Mouse (Mus musculus): ENCODE data around the gene Dlg1.

The Dlg1 gene

DNA sequence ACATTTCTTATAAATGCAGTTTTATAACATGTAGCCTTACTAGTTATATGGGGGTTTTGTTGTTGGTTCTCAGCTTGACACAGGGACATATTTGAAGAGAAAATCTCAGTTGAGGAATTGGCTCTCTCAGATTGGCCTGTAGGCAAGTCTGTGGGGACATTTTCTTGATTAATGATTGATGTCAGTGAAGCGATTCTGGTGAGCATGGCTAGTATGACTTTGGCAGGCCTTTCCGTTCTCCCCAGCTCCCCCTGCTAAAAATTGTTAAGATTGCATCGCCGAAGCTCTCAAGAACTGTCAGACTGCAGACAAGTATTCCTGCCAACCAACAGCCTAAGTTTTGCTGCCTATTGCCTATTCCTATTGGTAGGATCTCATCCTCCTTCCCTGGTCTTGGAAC, 73.8 kb downstream of the Dlg1 start:
- in situ Hi-C loops (cut with MboI), result no loop called here

DNA sequence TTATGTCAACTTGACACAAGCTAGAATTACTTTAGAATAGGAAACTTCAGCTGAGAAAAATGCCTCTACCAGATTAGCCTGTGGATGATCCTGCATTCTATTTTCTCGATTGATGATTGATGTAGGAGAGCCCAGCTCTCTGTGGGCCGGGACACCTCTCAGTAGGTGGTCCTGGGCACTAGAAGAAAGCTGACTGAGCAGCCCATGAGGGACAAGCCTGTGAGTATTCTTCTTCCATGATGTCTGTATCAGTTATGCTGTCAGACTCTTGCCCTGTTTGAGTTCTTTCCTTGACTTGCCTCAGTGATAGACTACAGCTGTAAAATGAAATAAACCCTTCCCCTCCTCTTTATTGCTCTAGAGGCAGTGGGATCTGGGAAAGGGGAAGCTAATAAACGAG, 74.5 kb downstream of the Dlg1 start:
- in situ Hi-C loops (cut with MboI), result no loop called here

DNA sequence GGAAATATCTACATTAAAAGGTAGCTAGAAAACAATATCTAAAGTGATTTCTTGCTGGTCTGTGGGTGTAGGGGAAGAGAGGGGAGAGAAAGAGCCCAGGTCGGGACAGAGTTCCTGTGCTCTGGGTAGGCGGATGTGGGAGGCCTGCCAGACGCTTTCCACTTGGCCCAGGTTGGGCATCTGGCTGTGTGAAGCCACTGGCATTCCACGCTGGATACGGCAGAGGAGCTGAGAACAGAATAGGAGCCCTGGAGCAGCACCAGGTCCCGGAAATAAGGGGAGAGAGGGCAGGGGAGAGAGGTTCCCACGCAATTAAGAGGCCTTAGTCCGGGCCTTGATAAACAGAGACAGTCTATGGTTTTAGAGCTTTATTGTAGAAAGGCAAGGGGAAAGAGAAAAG, 77.0 kb downstream of the Dlg1 start:
- in situ Hi-C loops (cut with MboI), result no loop called here

DNA sequence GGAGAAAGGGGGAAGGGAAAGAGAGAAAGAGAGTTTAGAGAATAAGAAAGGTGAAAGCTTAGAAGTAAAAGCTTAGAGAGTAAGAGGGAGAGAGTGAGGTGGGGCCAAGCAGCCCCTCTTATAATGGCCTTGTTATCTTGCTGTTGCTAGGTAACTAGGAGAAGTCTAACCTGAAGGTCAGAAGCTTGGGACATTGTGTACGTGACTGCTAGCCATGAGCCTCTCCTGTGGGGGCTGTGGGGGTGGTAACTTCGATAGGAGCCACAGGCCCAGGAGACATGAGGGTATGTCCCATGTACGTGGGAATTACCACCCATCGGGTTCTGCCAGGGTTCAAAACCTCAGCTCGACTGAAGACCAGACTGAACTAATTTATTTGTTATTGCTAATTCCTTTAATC, 77.5 kb downstream of the Dlg1 start:
- in situ Hi-C loops (cut with MboI), result no loop called here

DNA sequence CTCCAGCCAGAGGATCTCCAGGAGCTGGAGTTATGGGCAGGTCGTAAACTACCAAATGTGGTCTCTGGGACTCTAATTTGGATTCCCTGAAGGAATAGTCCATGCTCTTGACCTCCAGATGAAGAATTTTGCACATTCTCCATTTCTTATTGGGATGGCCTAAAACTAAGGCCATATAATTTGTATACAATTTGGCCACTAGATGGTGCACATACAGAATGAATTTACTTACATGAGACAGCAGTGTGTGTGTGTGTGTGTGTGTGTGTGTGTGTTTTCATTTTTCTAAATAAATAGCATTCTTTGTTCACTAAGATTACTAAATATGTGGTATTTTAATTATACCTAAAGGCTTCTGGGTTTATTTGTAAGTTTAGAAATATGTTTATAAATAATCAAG, 87.3 kb downstream of the Dlg1 start:
- in situ Hi-C loops (cut with MboI), result no loop called here

DNA sequence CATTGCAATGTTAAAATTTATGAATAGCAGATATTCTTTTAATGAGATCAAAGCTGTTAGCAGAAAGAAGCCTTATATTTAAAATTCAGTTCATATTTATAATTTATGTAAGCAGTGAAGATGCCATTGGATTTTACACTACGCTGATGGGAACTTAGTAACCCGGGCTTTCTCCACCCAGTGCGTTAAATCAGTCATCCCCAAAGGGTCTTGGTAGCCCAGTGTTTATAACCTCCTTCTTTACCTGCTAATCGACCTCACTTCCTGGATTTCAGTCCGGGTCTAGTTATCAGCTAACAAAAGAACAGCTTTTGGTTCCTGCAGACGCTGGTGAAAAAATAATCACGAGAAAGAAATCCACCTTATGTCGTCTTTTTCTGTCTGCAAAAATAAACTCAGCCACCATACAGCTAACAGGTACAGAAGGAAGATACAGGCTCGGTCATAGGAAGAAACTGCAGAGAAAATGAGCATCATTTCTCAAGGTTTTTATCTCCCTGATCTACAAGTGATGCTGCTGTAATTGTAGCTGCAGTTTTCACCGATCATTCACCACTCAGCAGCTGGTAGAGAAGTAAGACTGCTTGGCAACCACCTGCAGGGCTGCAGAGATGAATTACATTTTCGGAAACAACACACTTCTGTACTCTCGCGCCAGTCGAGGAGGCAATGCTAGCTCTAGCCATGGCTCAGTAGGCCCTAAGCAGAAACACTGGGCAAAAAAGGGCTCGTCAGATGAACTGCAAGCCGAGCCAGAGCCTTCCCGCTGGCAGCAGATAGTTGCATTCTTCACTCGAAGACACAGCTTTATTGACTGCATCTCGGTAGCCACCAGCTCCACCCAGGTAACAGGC, 91.2 kb downstream of the Dlg1 start:
- in situ Hi-C loops (cut with MboI), result no loop called here

DNA sequence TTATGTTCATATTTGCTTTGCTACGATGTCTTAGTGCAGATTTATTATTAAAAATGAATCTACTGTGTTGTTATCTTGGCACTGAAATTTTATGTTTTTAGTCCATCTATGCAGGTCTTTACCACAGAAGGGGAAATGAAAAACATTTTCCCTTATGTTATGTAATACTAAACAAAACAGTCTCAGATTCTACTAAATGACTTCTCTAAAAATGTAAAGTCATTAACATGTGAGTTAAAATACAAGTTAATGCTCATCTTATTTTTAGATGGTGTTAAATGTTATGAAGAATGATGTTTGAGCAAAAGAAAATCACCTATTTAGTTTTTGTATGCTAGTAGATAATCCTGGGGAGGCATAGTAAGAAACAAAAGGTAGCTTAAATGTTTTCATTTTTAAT, 91.8 kb downstream of the Dlg1 start:
- in situ Hi-C loops (cut with MboI), result no loop called here

DNA sequence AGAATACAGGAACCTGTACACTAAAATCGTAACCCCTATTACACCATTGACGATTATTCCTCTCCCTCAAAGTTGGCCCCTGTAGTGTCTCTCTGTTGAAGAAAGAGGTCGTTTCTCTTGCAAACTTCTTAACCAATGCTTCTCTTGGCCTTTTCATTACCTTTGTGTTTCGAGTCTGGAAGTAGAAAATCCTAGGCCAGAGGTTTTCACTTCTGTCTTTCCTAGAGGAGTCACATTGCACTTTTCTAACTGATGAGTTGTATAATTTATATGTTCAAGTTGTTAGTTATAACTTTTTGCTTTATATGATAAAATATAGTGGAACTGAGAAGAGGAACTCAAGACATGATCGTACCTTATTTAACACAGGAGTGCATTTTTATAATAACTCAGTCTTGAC, 93.2 kb downstream of the Dlg1 start:
- in situ Hi-C loops (cut with MboI), result no loop called here

DNA sequence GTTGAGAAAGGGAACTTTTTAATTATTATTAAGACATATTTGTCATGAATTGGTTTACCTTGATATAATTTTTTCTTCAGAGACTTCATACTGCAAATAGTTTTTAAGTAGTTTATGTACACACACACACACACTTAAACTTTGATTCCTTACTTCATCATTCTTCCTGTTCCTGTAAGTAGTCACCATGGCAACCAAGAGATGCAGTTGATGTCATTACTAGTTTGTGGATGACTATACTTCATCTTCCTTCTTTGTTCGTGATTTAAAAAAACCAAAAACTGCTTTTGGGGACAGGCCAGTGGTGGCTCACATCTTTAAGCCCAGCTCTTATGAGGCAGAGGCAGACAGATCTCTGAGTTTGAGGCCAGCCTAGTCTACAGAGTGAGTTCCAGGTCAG, 94.4 kb downstream of the Dlg1 start:
- in situ Hi-C loops (cut with MboI), result no loop called here

DNA sequence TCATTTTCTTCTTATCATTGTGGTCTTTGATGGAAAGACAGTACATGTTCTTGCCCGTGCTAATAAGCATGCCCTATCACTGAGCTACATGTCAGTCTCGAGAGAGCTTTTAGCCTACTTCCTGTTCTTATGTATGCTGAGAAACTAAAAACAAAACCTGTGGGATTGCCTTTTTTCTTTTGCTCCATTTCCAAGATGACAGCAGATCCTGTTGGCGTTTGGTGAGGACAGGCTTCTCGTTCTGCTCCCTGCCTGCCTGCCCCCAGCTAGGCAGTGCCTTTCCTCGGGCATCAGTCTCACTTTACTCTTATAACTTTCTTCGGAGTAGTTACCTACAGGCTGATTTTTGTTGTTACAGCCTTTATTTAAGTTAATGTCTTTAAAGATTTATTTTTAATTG, 96.2 kb downstream of the Dlg1 start:
- in situ Hi-C loops (cut with MboI), result no loop called here

DNA sequence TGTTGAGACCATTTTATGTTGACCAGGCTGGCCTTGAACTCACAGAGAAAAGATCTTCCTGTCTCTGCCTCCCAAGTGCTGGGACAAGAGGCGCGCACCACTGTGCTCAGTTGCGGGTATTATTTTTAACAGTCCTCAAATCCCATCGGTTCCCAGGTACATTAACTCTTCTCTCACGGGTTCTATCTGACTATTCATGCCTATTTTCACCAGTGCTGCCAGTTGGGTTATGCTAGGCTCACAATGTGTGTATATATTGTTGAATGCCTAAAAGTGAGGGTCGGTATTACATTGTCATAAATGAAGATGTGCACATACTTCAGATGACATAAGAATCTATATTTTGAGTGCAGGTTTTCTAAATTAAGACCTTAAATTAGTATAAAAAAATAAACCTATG, 103.1 kb downstream of the Dlg1 start:
- in situ Hi-C loops (cut with MboI), result no loop called here

DNA sequence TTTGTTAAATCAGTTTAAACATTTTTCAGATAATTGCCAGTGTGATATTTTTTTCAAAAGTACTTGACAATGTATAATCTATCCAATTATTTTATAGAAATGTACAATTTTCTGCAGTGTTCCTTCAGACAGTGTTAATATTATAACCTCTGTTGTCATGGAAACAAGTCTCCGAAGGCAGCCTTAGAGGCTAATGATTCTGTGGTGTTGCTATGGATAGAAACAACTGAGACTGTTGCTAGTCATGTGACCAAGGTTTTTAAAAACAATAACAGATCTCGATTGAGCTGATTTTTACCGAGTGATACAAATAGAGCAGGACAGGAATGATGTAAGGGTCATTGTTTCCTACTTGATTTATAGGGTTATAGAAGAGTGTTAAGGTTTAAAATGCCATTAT, 103.5 kb downstream of the Dlg1 start:
- in situ Hi-C loops (cut with MboI), result no loop called here

DNA sequence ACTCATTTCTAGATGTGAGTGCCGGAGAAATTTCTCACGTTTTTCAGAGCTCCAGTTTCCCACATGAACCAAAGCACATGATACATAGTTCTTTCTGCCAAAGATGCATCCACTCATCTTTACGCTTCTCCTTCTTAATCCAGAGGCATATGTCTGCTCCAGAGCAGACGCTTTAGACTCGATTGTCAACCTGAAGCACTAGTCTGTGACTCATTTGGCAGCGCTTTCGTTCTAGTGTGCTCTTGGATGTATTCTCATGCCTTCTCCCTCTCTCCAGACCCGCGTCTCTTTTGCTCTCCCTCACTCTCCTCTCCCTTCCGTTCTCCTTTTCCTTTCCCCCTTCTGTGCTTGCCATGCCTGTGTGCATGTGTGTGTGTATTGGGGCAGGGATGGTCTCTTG, 112.7 kb downstream of the Dlg1 start:
- in situ Hi-C loops (cut with MboI), result no loop called here

DNA sequence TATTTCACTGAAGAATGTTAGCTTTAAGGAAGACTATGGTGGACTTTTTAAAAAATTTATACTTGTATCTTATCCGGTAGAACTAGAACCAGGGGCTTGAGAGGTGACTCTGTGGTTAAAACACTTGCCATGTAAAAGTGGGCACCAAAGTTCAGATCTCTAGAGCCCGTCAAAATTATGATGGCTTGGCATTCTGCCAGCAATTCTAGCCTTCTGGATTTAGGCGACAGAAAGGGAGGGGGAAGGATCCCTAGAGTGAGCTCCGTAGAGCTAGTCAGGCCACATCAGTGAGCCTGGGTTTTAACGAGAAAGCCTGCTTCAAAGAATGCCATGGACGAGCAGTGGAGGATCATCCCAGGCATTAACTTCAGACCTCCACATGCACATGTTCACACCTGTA, 117.8 kb downstream of the Dlg1 start:
- in situ Hi-C loops (cut with MboI), result no loop called here

DNA sequence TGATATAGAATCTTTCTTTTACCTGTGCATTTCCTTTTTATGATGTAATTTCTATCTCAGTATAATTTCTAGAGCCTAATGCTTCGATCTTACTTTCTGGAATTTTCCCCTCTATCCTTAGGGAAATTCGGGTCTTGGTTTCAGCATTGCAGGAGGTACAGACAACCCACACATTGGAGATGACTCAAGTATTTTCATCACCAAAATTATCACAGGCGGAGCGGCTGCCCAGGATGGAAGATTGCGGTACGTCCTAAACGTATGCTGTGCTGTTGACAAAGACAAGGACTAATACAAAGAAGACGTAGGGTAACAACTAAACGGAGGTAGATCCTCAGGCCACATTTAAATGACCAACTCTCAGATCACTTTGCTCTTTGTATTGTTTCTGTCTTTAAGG, 126.8 kb downstream of the Dlg1 start:
- in situ Hi-C loops (cut with MboI), result no loop called here

DNA sequence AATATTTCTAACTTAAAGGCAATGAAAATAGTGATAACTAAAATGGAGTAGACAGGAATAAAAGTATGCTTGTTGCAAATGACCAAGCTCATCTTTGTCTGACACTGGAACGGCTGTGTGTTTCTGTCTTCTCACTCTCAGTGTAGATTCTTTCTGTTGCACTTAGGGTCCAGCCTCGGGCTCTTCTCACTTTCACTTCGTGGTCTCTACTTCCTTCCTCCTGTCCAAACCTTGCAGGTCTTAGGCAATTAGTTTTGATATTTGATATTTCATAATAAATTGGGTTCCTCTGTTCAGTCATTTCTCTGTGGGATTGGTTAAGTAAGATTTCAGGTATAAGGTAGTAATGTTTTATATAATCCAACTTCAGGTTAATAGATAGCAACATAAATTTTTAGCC, 140.4 kb downstream of the Dlg1 start:
- in situ Hi-C loops (cut with MboI), result no loop called here

DNA sequence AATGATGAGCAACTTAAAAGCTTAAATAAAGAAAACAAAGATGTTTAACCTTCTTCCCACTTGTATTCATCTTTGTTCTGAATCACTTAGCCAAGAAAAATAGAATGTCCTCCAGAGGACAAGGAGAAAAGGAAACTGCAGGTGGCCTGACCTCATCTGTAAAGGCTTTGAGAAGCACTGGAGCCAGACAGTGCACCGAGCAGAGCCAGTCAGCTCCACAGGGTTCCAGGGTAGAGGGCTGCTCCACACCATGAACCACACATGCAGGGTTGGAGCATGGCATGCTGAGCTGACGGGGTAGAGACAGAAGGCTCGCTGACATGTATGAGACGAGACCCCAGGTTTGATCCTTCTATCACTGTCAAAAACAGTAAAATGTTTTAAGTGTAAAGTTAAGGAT, 162.8 kb downstream of the Dlg1 start:
- in situ Hi-C loops (cut with MboI), result no loop called here

DNA sequence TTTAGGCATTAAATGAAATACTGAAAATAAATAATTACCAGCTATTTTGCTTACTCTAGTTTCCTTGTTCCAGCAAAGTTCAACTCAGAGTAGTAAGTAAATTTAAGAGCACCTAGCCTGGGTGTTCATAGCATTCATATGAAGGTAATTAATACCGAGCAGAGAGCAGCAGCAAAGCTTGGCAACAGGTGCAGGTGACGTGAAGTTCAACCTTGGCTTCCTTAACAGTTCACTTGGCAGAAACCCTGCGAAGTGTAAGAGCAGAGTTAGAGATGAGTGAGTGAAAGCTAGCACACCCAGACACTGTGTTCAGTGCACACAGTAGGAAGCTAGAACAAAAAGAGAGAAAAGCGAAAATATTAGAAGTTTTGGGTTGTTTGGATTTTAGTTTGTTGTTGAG, 167.5 kb downstream of the Dlg1 start:
- in situ Hi-C loops (cut with MboI), result no loop called here

DNA sequence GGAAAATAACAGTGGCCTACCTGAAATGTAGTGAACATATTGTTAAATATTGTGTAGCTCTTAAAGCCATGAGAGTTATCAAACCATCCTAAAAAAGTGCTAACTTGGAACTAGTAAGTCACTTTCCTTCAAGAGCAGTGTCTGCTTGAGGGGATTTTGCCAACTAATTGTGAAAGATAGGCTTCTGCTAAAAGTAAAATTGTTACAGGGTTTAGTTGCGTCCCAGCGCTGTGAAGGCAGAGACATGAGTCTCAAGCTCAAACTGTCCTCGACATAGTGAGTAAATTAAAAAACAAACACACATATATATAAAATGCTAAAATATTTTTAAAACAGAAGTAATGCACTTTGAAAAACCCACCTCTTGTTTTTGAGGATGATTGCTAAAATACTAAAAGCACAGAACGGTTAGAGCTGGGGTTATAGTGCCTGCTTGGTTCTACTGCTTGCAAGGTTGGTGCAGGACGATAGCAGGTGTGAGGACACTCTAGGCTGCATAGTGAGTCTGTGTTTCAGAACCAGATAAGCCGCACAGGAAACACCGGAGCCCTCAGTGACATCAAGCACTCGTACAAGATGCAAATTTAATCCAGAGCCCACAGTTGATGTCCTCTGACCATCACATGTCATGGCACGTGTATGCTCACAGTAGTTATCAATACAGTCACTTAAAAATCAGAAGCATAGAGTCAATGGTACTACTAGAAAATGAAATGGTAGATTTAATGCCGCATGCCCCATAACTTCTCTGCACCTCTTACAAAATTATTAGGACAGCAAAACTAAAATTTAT, 169.6 kb downstream of the Dlg1 start:
- in situ Hi-C loops (cut with MboI), result no loop called here

DNA sequence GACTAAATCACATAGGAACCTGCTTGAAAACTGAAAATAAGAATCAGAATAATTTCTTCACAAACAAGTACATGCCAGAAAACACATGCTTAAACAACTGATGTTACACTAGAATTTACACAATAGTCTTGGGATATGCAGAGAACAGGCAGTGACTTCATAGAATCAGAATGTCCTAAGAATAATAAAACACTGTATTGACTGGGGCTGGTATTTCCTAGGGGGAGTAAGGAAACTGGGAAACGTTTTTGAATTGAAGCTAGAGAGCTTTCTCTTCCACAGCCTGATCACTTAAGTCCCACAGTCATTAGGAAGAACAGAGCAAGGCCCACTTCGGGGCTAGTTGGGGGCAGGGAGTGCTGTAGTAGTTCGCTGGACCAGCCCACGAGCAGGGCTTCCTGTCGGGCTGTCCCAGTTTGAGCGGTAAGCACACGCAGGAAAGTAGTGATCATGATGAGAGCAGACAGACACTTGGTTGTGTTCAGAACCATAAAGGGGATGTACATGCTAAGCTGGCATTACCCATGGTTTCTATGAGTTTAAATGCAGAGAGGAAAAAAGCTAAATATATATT, 170.9 kb downstream of the Dlg1 start:
- in situ Hi-C loops (cut with MboI), result no loop called here

DNA sequence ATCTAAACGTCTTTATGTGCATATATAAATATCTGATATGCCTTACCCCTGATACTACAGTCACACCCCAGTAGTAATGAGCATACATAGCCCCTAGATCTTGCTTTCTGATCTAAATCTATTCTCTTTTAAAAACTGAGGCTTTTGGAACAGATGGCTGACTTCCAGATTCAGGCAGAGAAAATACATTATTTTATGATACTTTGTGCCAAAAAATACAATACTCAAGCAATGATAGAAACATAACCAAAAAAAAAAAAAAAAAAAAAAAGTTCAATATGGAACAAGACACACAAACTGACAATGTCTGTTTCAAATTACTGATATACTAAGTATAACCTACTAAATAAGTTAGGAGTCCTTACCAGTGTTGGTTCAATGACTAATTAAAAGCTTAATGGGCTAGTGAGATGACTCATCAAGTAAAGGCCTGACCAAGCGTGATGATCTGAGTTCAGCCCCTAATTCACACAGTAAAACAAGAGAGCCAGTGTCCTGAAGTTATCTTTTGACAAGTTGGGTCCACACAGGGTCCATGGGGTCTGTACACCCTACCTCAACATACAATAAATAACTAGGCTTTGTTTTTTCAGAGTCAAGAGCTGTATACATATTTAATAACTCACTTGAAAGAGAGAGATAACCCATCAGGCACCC, 171.5 kb downstream of the Dlg1 start:
- in situ Hi-C loops (cut with MboI), result no loop called here

DNA sequence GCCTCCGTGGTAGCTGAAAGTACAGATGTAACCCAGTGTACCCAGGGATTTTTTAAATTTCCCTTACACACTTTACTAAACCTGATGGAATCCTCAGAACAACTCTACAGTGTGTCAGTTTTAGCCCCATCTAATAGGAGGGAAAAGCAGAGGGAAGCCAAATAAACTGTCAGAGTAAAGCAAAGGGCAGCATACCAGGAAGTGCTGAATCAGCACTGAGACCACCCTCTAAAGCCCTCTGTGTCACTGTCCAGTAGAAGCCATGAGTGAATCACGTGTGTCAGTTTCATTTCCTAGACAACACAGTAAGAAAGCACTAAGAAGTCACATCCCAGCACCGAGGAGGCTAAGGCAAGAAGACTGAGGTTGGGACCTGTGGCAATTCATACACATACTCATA, 174.1 kb downstream of the Dlg1 start:
- in situ Hi-C loops (cut with MboI), result no loop called here

DNA sequence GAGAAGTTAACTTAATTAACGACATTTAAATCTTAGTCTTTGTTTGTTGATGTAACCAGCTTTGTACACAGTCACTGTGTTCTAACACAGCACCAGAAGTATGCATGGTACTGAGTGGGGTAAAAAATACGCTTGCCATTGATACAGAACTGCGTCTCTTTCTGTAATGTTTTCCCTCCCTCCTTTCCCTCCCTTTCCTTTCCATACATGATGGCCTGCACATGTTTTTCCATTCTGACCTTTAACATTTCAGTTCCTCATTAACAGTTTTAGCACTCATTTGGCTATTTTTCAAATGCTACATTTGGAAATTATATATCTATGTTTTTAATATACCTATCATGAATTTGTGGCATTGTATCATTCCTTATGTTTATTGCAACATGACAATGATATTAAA, 181.0 kb downstream of the Dlg1 start:
- in situ Hi-C loops (cut with MboI), result no loop called here
